In genomic region chr4:109089171-109089570, GRCm38 (mm10) we compare ENCODE assay signal across 11 mouse cellular contexts.
A peak's percentile ranks its signal among the peaks of the same experiment; 100 is the strongest.
DNase-seq lines count a peak whose midpoint lies in the region.
"Had no signal": no experiment of that assay in that cellular context is flagged by ENCODE, and none has a peak within 500 bp of the region (broad histone marks: within the 10 kb centered on the region; RNA-seq: fewer than 3 reads in every experiment).

No protein-coding gene starts in this region.

- peak; percentile 31 to 32 for DNase-seq in cerebellum, postnatal 10 days
- DNase-seq in cerebellum, adult 8-10 months = no peak
- DNase-seq in adrenal gland, adult 2 months = peak; percentile 76
- peak; percentile 58 for DNase-seq in adrenal gland, adult 8-10 months
- DNase-seq in adrenal gland, postnatal 36 days = peak; percentile 68 to 69
- no peak for DNase-seq in thymus, postnatal 0 days (ENCODE audit: low spot score)
- no peak for DNase-seq in ovary, postnatal 14 days (ENCODE audit: low spot score)
- DNase-seq: cerebellum, adult 11 months; gastrocnemius, postnatal 25 days; heart, postnatal 36 days; kidney, adult 2 months had no signal

Comparison
In these comparisons a context has a peak if more than half of its experiments do, and no peak if none do; other contexts are left out.
1. DNase-seq: peak in cerebellum, postnatal 10 days (2 of 2), adrenal gland, adult 2 months (single experiment), adrenal gland, adult 8-10 months (single experiment) and adrenal gland, postnatal 36 days (2 of 2); none in cerebellum, adult 8-10 months (single experiment), thymus, postnatal 0 days (single experiment) and ovary, postnatal 14 days (single experiment).